Mouse (Mus musculus): ENCODE data around the gene Tmem102.
A peak's percentile ranks its signal among the peaks of the same experiment; 100 is the strongest.

The Tmem102 gene

DNA sequence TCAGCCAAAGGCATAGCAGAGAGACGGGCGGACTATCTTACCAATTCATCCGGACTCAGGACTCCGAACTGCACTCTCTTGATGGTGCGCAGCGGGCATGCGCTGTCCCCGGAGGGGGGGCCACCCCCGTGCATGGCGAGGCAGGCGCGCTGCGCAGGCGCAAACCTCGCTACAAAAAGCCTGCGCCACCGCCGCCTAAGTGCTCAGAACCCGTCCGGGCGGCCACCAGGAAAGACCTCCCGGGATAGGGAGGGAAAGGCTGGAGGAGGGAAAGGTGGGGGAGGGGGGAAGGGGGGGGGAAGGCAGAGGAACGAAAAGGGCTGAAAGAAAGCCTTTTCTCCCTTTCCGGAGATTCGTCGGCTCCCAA is 47.4 kb downstream of the Tmem102 start:
- DNase-seq (ENCODE audit: low spot score in 2 of 2) = peak; percentile 97 to 98

DNA sequence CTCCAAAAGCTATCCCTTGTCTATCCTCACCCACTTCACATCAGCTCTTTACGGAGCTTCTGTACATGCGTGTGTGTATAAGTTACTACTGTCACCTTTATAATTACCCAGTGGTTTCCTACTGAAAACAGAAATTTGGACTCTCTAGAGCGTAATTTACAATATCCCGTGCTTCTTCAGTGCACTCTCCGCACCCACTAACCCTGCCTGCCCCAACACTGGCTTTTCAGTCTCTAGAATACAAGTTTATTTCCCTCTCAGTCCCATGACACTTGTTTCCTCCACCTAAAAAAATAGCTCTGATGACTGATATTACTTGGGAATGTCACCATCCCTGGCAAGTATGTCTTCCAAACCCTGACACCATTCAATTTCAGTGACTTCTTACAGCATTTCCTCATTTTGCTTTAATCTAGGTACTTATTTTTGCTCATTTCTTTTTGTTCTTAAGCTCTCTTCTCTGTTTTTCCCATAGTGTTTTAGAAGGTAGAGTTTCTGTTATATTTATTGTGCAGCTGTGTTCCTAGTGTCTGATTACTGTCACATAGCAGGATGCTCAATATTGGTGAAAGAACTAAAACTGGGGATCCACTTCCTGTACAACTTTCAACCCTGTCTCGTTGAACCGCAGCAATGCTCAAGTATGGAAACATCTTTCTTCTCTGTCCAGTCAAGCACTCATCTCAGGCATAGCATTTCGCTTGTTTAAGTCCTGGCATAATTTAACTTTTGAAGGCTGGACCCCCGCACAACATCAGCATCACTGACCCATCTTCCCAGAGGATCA is 47.9 kb downstream of the Tmem102 start:
- DNase-seq (ENCODE audit: low spot score in 2 of 2) = no peak

DNA sequence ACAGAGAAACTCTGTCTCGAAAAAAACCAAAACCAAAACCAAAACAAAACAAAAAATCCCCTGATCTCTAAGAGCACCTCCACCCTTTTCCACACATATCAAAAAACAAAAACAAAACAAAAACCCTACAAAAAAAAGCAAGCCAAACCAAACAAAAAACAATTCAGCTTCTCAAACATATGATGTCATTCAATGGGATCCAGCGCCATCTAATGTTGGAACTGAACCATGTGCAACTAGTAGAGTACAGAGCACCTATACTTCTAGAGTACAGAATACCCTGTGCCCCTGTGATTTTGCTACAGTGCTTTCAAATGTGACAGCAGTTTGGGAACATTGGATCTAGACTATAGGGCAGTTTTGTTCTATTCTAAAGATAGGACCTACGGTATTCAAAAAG is 50.7 kb downstream of the Tmem102 start:
- DNase-seq (ENCODE audit: low spot score in 2 of 2) = peak in 1 of 2 experiments; percentile 41

DNA sequence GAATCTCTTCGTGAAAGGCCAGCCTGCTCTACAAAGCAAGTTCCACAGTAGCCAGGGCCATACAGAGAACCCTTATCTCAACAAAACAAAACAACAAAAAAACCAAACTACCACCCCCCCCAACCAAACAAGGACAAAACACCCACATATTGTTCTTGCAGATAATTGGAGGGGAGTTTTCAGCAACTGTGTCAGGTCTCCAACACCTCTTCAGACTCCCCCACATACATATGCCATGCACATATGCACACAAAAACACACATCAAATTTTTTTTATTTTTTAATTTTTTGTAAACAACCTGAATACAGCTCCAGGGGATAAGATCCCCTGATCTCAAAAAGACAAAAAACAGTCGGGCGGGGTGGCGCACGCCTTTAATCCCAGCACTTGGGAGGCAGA is 51.2 kb downstream of the Tmem102 start:
- DNase-seq (ENCODE audit: low spot score in 2 of 2) = no peak

Data from right cerebral cortex, adult 2 months (tissue).